Mouse (Mus musculus): ENCODE data around the gene Gm20517. TPM values are rescaled to one million over a fixed set of nuclear protein-coding genes. Genes with fewer than 3 reads are reported as not detected.
A peak's percentile ranks its signal among the peaks of the same experiment; 100 is the strongest.
"Not testable (repeated sequence)": the region's sequence is repeated elsewhere in the genome, so short reads cannot be mapped to it uniquely, and the experiment has no call there.

The Gm20517 gene
- total RNA-seq, 2 experiments from 2014 or later = 3.4 to 3.7 TPM

GRCm38 (mm10) chr17:47596162-47596838, 15.1 kb upstream of the Gm20517 start:
- DNase-seq = no peak

GRCm38 (mm10) chr17:47596839-47597164, 14.6 kb upstream of the Gm20517 start:
- DNase-seq = no peak

- DNase-seq = peak in 1 of 2 experiments; percentile 43
Observed at GRCm38 (mm10) chr17:47597261-47597660, 14.1 kb upstream of the Gm20517 start.

- peak; percentile 51 to 53 for DNase-seq
Observed at GRCm38 (mm10) chr17:47597838-47598579, 13.4 kb upstream of the Gm20517 start.

- DNase-seq = not testable (repeated sequence)
Observed at GRCm38 (mm10) chr17:47598580-47599304, 12.6 kb upstream of the Gm20517 start.

GRCm38 (mm10) chr17:47599511-47600297, 11.7 kb upstream of the Gm20517 start:
- peak in 1 of 2 experiments; percentile 48 for DNase-seq

GRCm38 (mm10) chr17:47600601-47601388, 10.6 kb upstream of the Gm20517 start:
- DNase-seq = no peak

- no peak for DNase-seq
Observed at GRCm38 (mm10) chr17:47601389-47601755, 10.0 kb upstream of the Gm20517 start.

GRCm38 (mm10) chr17:47602289-47602688, 9.1 kb upstream of the Gm20517 start:
- no peak for DNase-seq

GRCm38 (mm10) chr17:47606220-47606619, 5.2 kb upstream of the Gm20517 start:
- DNase-seq = peak; percentile 37 to 51

GRCm38 (mm10) chr17:47609182-47609581, 2.2 kb upstream of the Gm20517 start:
- DNase-seq = no peak

- DNase-seq = no peak
Observed at GRCm38 (mm10) chr17:47611661-47611982, 233 bp downstream of the Gm20517 start.

GRCm38 (mm10) chr17:47614018-47614417, 2.6 kb downstream of the Gm20517 start:
- DNase-seq = peak; percentile 58 to 69

GRCm38 (mm10) chr17:47616119-47616518, 4.7 kb downstream of the Gm20517 start:
- no peak for DNase-seq

- DNase-seq = no peak
Observed at GRCm38 (mm10) chr17:47616652-47617051, 5.3 kb downstream of the Gm20517 start.

GRCm38 (mm10) chr17:47617605-47618307, 6.4 kb downstream of the Gm20517 start:
- no peak for DNase-seq

GRCm38 (mm10) chr17:47618556-47619311, 7.3 kb downstream of the Gm20517 start:
- peak in 1 of 2 experiments; percentile 51 for DNase-seq

- no peak for DNase-seq
Observed at GRCm38 (mm10) chr17:47622912-47623554, 11.6 kb downstream of the Gm20517 start.

GRCm38 (mm10) chr17:47624572-47624971, 13.2 kb downstream of the Gm20517 start:
- not testable (repeated sequence) for DNase-seq

GRCm38 (mm10) chr17:47625088-47625487, 13.7 kb downstream of the Gm20517 start:
- no peak for DNase-seq

All from adrenal gland, postnatal 36 days (tissue).